Mouse (Mus musculus): ENCODE results near the gene Abcd3.
"Not testable (repeated sequence)": the region's sequence is repeated elsewhere in the genome, so short reads cannot be mapped to it uniquely, and the experiment has no call there.

GRCm38 (mm10) chr3:121741186-121741848, 73.8 kb downstream of the Abcd3 start:
- TF ChIP-seq ETS1 (IDR thresholded peaks at IDR 0.05; ENCODE audit: low read depth, low read length); JUND (IDR thresholded peaks at IDR 0.05; ENCODE audit: low read depth, low read length); CTCF (IDR thresholded peaks at IDR 0.05 in 2 of 3, conservative IDR thresholded peaks at IDR 0.05 in 1 of 3; ENCODE audit: control insufficient read depth in 1 of 3, insufficient read depth in 1 of 3, low read depth in 2 of 3, low read length in 3 of 3, poor library complexity in 1 of 3, severe bottlenecking in 1 of 3); POLR2A (IDR thresholded peaks at IDR 0.05; ENCODE audit: control insufficient read depth in 1 of 2, insufficient read depth in 1 of 2, low read depth in 1 of 2, low read length in 2 of 2, poor library complexity in 1 of 2); RAD21 (IDR thresholded peaks at IDR 0.05; ENCODE audit: low read depth, low read length); MEF2A (IDR thresholded peaks at IDR 0.05; ENCODE audit: extremely low read depth, insufficient replicate concordance, low read depth, low read length, poor library complexity, severe bottlenecking); MYB (IDR thresholded peaks at IDR 0.05; ENCODE audit: low read depth, low read length): not testable (repeated sequence)

All from MEL (cell line).